Mouse (Mus musculus): ENCODE data around the gene Uck2.

Uck2 gene

GRCm38 (mm10) chr1:167211979-167212614 is 73.0 kb downstream of the Uck2 start:
- 19% methylated on average over 7 of the region's 7 CpGs for WGBS

- WGBS = 52% methylated on average over 4 of the region's 4 CpGs
These were observed 76.3 kb downstream of the Uck2 start for GRCm38 (mm10) chr1:167208816-167209215.

- WGBS = 84% methylated on average over 8 of the region's 8 CpGs
These were observed 79.9 kb downstream of the Uck2 start for GRCm38 (mm10) chr1:167205177-167205750.

- 73% methylated on average over 1 of the region's 1 CpGs for WGBS
These were observed 80.7 kb downstream of the Uck2 start for GRCm38 (mm10) chr1:167204421-167204820.

GRCm38 (mm10) chr1:167194766-167195165 is 90.4 kb downstream of the Uck2 start:
- WGBS = 59% methylated on average over 8 of the region's 8 CpGs

GRCm38 (mm10) chr1:167187791-167188190 is 97.3 kb downstream of the Uck2 start:
- 62% methylated on average over 5 of the region's 5 CpGs for WGBS

- 29% methylated on average over 9 of the region's 9 CpGs for WGBS
These were observed 103.1 kb downstream of the Uck2 start for GRCm38 (mm10) chr1:167181919-167182616.
